Mouse (Mus musculus): ENCODE data around the gene Mid1ip1.

The Mid1ip1 gene

DNA sequence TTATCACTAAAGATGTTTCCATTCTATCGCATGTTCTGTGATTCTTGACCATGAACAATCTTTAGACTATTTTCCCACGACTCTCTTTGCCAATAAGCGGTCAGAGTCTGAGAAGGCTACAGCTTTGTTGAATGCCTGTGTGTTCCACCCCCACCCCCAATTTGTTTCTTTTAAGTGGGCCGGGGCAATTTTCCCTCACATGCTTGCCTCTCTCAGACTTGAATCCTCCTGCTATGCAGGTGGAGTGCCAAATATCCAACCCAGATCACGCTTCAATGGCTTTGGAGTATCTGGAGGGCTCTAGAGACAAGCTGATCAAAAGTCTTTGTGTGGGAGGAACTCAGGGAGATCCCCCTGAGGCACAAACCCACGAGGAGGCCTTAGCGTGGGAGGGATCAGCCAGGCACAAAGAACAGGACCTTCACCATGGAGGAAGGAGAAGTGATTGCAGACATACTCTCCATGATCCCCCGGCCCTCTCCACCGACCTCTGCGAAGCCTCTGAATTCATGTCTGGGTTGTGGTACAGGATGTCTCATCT, 48.7 kb downstream of the Mid1ip1 start:
- no peak for TF ChIP-seq GATA4 (IDR thresholded peaks at IDR 0.05; ENCODE audit: insufficient replicate concordance, low read length)
